Mouse (Mus musculus) ES-CJ7 (cell line): ENCODE measurements around the gene Trmt2a.

Source experiments
- DNase-seq: peaks from one replicate; pipeline ENCODE4 v3.0.0; 2011; ENCODE audit warnings: low read depth, low spot score

Gene Trmt2a

DNA sequence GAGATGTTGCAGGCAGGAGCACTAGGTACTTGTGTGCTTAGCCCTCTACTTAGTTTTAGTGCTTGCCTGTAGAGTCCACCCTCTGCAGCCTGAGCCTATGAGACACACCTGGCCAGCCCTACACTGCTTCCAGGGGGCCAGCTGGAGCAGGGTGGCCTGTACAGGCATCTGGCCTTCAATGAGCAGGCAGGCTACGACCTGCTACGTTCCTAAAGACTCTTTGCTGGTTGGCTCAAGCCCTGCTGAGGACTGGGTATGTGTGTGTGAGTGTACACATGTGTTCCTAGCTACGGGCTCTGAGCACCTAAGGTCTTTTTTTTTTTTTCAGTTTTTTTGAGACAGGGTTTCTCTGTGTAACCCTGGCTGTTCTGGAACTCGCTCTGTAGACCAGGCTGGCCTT is 17.0 kb upstream of the Trmt2a start:
- DNase-seq = no peak

DNA sequence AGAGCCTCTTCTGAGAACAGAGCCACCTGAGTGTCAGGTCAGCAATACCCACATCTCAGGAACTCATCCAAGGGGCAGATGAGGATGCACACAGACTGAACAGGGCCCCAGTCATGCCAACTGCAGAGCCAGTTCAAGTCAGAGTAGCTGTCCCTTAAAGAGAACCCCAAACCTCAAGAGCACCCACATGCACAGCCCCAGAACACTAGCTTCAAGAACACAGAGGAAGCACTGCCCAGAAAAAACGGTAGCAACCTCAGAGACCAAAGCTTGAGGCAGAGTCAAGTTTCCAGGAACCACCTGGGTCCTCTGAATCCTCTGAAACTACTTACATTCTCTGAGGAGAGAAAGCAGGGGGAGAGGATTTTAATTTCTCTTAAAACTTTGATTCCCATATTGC is 15.0 kb upstream of the Trmt2a start:
- DNase-seq = no peak

DNA sequence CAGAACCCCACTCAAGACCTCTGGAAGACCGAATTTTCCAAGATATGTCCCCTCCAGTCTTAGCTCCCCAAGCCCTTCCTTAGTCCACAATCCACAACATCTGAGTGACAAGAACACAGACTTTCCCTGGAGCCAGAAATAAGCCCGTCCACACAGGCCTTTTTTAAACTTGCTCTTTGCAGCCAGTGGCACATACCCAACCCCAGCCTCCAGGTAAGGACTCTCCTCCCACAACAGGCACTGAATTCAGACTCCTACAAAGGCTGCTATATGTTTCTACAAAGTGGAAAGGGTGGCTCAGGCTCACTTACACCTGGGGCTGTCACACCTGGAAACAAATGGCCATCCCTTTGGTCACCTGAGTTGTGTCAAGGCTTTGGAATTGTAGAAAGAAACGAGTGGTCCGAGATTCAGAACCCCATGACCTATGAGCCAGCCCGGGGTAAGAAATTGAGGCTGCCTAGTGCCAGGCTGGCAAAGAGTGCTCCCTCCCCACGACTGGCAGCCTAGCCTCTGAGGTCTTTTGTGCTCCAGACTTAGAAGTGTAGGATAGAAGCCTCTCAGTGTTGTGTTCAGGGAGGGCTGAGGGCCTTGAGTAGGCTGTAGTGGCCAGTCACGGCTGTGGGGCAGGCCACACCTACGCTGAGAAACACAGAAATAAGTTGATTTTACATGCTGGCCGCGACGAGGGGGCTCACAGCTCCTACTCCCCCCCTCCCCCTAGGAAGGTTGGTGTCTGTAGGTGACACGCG is 14.4 kb upstream of the Trmt2a start:
- no peak for DNase-seq

DNA sequence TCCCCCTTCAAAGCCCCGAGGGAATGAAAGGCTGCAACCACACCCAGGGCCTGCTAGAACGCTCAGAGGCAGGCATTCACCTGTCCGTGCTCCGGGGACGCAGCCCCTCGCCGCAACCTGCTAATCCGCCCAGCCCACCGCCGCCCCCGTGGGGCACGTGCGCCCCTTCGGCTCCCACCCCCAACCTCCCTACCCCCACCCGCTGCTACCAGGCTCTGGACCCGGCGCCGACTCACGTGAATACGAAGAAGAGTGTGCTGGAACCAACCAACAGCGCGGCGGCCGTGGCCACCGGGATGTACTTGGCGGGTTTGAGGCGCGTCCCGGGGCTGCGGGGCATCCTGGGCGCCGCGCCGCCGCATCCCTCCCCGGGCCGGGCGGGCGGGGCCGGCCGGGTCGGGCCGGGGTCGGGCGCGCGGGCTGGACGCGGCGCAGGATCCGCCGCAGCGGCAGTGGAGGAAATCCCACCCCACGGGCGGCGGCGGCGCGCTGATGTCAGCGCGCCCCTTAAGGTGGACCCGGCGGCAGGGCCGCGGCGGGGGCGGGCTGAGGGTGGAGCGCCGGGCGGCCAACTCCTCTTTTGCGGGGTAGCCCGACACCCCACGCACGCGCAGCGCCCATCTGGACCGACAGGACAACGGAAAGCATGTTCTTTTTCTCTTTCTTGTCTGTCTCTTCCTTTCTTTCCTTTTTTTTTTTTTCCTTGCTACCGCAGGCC is 13.6 kb upstream of the Trmt2a start, which contains the start of gene Zdhhc8:
Gene Zdhhc8, minus strand, starts transcription at position 466 of the 718 bp plus-strand sequence.
- DNase-seq = no peak

DNA sequence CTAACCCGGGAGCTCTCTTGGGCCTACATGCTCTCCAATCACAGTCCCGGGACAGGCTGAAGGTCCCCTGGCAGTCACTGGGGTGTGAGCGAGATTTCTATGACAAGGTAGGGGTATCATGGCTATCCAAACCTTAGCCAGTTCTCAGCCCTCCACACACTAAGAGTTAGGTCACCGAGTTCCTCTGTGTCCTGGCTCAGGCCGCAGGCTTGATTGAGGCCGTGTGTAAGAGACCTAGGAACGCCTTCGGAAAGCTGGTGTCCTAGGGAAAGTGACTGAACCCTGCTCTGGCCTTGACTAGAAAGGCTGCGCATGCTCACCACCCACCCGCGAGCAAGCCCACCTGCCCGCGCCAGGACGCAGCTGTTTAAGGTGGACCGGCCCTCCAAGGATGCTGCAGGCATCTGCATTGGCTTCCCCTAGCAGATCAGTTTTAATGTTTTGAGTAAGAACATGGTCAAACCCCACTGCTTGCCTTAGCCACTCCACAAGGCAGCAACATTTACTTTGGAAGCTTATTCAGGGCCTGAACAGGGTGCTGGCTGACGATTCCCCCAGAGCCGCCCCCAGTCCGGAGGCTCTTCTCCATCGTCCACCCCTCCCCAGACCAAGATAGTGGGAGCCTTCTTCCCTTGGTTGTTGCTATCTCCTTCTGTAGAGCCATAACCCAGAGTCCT is 13.0 kb upstream of the Trmt2a start:
- DNase-seq = peak; percentile 48

DNA sequence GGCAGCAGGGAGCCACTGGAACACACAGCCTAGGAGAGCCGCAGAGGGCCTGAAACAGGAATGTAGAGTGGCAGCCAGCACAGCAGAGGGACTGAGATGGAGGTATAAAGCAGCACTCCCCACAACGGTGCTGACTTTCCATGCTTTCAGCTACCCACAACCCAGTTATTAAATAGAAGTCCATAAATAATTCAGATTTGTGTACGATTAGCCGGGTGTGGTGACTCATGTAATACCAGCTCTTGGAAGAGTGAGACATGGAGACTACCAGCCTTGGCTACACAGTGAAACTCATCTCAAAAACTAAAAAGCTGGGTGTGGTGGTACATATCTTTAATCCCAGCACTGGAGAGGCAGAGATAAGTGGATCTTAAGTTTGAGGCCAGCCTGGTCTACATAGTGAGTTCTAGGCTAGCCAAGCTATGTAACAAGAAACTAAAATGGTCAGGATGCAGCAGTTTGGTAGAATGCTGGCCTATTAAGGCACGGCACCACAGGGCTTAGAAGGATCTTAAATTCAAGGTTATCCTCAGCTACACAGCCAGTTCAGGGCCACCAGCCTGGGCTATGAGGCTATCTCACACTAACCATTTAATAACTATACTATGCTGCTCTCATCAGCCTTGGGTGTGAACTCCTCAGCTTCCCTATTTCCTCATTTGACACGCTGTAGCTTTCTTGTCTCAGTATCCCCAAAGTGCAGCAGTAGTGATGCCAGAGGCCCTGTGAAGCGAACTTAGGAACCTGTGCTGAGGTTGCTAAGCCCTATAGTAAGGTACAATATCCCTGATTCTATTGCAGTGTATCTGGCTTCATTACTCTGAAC is 11.6 kb upstream of the Trmt2a start:
- DNase-seq = no peak

DNA sequence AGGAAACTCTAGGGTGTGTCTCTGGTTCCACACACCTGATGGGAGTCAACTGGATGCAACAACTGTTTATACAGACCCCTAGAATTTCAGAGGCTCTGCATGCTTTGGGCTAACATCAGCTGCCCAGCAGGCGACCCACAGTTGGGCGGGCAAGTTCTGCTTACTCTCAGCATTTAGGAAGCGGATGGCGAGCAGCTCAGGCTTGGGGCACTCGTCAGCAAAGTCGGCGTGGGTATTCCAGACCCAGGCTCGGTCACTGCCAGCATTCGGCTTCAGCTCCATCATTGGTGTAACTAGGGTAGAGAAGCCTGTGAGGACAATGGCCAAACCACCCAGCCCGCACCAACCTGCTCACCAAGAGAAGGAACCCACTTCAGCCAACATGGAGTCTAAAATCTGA is 6.9 kb upstream of the Trmt2a start:
- no peak for DNase-seq

DNA sequence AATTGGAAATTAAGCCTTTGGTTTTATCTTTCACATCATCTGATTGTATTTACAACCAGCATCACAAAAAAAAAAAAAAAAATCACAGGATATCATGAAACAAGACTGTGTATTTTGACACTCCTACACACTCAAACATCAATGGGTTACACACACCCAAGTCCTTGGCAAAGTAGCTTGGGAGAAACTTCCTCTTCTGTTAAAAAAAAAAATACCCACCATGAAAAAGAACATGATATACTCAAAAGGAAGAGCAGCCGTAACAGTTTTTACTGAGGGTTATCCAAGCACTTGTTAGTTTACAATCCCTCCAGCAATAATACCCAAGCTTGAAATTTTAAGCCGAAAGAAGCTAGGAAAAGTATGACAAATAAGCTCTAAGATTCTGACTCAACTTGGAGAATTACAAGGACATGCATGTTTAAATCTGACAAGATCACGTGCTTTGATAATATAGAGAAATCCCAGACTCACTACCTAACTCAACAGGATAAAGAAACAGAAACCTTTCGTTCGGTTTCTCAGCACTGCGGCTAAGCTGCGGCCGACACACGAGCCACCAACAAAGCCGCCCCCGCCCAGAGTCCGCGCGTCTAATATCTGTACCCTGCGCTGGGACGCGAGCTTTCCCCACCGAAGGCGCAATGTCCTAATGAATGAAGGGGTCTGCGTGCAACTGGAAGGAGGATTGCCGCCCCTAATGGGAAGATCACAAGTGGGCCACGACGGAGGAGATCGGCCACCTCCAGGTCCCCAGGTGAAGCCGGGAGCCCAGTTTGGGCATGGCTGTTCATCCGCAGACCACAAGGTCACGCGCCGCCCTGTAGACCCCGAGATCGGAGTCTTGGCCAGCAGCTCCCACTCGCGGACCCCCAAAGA is 719 bp upstream of the Trmt2a start:
- peak; percentile 35 for DNase-seq

DNA sequence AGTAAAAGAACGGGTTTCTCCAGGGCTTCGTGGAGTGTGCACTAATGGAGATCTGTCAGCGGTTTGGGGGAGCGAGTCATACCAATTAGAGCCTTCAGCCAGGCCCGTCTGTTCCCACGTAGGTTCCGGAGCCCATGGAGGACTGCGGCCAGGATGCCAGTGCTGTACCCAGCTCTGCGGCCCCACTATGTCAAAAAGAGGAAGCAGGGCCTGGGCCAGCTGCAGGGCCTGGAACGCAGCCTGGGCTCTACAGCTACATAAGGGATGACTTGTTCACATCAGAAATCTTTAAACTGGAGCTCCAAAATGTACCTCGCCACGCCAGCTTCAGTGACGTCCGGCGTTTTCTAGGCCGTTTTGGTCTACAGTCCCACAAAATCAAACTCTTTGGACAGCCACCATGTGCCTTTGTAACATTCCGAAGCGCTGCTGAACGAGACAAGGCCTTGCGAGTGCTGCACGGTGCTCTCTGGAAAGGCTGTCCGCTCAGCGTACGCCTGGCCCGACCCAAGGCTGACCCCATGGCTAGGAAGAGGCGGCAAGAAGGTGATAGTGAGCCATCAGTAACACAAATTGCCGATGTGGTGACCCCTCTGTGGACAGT is 987 bp downstream of the Trmt2a start:
- no peak for DNase-seq

DNA sequence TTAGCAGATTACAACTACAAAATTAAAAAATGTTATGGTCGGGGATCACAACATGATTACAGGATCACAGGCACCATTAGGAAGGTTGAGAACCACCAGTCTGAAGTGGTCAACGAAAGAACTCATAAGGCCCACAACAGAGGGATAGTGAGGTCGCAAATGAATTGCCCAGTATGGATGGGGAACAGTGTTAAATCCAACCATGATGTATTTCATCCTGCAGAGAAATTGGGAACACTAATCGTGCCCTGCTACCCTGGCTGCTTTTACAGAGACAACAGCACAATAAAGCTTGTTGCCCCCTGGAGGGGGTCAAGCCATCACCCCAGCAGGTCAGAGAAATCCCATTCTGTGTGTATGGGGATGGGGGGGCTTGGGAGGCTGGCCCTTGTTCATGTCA is 1.8 kb downstream of the Trmt2a start:
- no peak for DNase-seq

DNA sequence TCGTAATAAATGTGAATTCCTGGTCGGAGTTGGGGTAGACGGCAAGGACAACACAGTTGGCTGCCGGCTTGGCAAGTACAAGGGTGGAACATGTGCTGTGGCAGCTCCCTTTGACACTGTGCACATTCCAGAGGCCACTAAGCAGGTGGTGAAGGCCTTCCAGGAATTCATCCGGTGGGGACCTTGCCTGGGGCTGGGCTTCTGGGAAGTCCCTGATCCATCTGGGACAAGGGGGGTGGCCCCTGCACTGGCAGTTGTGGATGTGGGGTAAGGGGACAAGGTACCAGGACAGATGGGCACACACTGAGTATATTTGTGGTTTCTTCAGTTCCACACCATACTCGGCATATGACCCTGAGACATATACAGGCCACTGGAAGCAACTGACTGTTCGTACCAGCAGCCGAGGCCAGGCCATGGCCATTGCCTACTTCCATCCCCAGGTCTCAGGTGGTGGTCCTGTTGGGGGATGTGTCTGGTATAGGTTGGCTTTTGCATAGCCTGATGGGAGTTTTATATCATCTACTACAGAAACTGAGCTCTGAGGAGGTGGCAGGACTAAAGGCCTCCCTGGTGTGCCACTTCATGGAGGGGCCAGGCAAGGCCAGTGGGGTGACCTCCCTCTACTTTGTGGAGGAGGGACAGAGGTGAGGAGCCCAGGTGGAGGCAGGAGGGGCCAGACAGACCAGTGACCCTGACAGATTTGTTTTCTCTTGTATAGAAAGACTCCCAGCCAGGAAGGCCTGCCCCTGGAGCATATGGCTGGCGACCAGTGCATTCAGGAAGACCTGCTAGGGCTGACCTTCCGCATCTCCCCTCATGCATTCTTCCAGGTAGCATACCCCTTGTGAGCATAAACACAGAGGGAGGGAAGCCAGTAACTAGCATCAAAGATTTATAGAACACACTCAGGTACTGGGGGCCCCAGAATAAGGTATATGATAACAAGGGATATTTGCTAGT is 2.6 kb downstream of the Trmt2a start:
- DNase-seq = no peak

DNA sequence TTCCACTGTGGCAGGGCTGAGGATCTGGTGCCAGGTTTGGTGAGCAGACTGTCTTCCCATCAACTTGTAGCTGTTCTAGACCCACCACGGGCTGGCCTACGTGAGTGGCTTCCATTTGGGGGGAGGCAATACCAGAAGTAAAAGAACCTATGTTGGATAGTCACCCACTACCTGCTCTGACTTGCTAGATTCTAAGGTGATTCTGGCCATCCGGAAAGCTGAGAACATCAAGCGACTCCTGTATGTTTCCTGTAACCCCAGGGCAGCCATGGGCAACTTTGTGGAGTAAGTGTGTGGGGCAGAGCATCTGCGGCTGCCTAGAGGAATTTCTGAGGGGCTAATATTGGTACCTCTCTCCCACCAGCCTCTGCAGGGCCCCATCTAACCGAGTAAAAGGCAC is 4.3 kb downstream of the Trmt2a start:
- DNase-seq = no peak

DNA sequence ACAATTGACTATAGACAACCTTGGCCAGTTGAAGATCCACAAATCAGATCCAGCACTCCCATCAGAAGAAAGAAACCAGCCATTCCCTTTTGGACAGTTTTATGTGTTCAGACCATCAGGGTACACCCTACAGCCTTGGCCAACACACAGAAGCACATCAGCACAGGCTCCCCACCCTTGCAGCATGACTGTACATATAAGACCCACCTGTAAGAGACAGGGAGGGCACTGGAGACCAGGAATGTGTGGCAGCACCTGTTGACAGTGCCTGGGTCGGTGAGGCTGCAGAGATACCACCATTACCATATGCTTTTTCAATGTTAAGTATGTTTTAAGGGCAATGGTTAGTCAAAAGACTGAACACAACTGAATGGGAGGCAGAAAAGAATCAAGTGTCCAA is 5.4 kb downstream of the Trmt2a start:
- DNase-seq = no peak

DNA sequence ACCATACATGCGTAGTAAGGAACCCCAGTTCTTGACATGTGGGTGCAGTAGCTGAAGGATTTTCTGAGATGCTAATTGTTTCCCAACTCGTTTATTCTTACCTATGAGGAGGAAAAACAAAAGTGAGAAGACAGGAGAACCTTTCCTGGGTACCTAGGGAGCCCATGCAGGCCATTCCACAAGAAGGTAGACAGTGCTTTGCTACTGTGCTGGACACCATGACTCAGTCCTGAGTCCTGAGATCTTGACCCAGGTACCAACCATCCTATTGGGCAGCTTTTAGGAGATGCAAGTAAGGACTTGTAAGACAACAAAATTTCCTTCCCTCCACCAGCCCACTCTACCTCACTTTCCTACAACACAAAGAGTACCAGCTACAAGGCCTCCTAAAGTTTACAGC is 9.7 kb downstream of the Trmt2a start, which contains the start of gene Gm49776:
Gene Gm49776, minus strand, starts transcription at position 101 of the 400 bp plus-strand sequence.
- DNase-seq = no peak

DNA sequence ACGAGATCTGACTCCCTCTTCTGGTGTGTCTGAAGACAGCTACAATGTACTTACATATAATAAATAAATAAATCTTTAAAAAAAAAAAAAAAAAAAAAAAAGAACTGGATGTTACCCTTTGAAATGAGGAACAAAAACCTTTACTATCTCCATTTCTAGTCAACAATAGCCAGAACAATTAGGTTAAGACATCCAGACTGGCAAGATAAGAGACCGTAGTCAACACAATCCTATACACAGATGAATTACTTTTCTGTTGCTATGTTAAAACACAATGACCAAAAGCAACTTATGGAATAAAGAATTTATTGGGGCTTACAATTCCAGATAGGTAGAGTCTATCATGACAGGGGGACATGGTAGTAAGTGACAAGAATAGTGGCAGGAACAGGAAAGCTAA is 16.5 kb downstream of the Trmt2a start:
- DNase-seq = no peak

DNA sequence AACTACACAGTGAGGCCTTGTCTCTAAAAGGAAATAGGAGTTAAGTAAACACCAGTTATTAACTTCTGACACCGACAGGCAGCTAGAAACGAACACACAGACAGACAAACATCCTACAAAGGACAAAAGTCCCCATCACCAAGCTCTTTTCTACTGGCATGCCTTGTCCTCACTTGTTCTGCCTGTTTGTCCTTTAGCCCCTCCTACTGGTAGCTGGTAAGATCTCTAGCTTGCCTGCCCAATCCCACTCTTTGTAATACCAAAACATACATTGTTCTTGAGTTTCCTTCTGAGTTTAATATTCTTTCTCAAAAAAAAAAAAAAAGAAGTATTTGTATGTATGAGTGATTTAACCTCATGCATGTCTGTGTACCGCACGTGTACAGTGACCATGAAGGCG is 19.7 kb downstream of the Trmt2a start:
- peak; percentile 62 for DNase-seq

DNA sequence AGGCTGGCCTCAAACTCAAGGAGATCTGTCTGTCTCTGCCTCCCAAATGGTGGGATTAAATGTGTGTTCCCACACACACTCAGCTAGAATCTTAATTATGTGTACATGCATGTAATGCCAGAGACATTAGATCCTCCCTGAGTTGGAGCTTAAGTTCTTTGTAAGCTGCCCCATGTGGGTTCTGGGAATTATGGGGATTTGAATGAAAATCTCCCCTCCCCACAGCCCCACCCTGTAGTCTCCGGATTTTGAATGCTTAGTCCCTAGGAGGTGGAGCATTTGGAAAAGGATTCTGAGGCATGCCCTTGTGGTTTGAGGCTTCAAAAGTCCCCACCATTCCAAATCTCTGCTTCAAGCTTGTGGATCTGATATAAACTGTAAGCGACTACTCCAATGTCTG is 26.7 kb downstream of the Trmt2a start:
- peak; percentile 50 for DNase-seq

DNA sequence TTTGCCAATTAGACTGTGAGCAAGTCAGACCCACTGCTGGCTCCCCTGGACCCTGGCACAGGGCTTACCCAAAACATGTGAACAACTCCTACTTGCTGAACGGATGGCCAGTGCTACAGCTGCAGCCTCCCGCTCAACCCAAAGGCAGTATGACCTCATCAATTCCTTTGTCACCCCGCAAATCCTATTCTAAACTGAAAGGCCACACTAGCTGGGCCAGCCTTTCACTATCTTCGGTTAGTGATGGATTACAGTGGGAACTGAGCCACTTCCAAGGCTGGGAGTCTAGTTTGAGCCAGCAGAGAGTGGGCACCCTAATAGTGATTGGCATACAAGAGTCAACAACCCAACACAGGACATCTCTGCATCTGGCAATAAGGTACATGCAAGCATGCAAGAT is 39.7 kb downstream of the Trmt2a start:
- peak; percentile 21 for DNase-seq

DNA sequence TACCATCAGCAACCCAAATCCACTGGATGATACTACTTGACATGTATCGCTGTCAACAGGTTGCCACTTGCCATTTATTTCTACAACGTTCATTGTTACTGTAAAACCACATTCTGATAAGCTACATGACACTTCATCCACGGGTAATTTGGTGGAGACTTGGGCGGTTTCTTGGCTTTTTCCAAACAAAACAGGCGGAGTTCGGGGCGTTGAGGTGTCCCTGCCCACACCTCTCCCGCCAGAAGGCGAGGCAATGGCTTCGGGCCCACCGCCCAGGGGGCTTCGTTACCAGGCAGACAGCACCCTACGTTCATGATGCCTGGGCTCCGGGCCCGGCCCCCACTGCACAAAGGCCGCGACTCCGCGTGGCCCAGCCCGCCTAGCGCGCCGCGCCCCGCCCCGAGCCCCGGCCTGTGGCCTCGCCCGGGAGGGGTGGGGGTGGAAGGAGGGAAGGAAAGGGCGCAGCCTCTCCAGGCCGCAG is 40.1 kb downstream of the Trmt2a start:
- DNase-seq = peak; percentile 29
